Mouse (Mus musculus): ENCODE data around the gene Zfp93.

GRCm38 (mm10) chr7:24270288-24270672 lies at the start of gene Zfp93:
- TF ChIP-seq CTCF (conservative IDR thresholded peaks at IDR 0.05; ENCODE audit: low read length) (no peak), POU5F1 (IDR thresholded peaks at IDR 0.05; ENCODE audit: borderline replicate concordance, low read length) (no peak)
